Mouse (Mus musculus) erythroid progenitor cell, adult 5-6 weeks (primary cell): ENCODE data around the gene Spen. TPM values are rescaled to one million over a fixed set of nuclear protein-coding genes. Genes with fewer than 3 reads are reported as not detected.

Experiments used
- ATAC-seq: replicated peaks from 2 replicates; pipeline ENCODE4 v1.8.0; 2016; ENCODE audit warnings: moderate number of reproducible peaks, mild to moderate bottlenecking, moderate TSS enrichment, inconsistent platforms; ENCODE audit not compliant: poor library complexity, low FRiP score, severe bottlenecking
- total RNA-seq, 2 experiments: library from RNA; stranded (forward) in 1 of 2; stranded (reverse) in 1 of 2; fragments of 150-400 nt in 1 of 2; fragments of 186-747, 209-891 nt in 1 of 2; gene quantifications; 2 replicates each; pipeline versions ENCODE4 v1.2.3 to v1.2.4; 2015 to 2017; ENCODE audit warnings: low replicate concordance in 2 of 2

The Spen gene
- total RNA-seq, 2 experiments from 2014 or later: 72.9 to 132 TPM

DNA sequence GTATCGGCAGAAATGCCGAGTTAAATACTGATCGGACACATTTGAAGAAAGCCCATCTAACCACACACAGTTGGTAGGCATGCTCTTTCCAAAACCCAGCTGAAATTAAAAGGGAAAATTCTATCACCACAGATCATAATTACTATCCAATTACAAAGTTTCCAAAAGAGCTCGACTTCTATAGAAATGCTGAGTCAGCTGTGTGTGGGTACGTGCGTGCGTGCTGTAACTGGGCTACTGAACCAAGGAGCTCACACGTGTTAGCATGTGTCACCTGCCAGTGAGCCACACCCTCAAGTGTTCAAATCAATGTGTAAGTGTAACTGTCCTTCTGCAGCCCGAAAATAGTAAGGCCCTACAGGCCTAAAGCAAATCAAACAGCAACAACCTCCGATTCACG, 50.8 kb downstream of the Spen start:
- no peak for ATAC-seq

DNA sequence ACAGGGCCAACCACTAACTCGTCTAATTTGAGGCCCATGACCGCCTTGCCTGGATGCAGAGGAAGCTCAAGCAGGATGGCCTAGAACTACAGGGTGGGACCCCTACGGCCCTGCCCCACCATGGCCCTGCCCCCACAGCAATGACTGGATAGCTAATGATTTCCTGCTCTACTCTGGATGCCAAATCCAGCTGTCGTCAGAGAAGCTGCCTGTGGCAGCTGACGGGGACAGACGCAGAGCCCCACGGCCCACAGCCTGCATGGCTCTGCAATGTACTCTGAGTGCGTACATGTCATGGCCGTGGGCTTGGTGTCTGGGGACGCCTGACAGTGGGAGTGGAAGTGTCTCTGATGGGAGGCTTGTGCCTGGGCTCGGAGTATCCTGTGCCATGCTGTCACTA, 54.3 kb downstream of the Spen start:
- ATAC-seq: no peak

DNA sequence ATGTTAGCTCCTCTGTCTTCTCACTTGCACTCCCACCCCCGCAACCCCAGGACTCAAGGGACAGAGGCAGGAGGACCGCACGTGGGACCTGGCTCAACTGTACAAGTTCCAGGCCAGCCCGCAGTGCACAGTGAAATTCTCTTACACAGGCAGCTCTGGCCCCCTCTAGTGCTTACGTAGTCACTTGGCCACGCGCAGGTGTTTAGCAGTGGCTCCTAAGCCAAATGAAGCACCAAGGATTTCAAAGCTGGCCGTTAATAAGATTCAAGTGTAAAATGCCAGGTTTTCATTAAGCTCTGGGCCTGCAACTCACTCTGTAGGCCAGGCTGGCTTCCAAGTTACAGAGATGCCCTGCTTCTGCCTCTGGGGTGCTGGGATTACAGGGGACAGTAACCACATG, 59.0 kb downstream of the Spen start:
- ATAC-seq: no peak

DNA sequence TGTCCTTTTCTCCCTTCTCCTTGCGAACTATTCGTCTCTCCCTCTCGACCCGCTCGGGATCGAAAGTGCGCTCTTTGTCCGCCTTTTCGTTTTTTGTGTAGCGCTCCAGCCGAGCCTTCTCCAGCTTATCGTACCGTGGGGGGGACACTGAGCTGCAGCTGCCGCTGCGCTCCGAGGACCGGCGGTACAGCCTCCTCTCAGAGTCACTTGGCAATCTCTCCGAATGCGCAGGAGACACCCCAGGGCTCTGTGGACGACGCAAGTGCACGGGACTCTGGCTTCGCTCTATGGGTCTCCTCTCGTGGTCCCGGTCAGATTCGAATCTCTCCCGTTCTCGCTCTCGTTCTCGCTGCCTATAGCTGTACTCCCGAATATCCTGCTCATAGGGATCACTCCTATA, 59.6 kb downstream of the Spen start:
- no peak for ATAC-seq

DNA sequence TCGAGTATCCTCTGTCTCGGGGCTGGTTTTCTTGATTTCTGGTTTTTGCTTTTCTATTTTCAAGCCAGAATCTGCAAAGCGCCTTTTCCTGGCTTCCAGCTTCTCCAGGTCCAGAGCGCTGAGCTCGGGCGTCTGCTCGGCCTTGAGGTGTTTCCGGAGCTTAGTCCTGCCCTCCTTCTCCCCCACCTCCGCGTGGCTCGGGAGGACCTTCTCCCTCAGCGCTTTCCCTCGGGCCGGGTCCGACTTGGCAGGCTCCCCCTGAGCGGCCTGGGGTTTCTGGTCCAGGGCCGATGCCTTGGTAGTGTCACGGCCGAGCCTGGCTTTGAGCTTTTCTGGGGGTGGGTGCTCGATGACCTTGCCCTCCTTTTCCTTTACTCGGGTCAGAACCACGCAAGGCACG, 60.2 kb downstream of the Spen start:
- ATAC-seq: no peak

DNA sequence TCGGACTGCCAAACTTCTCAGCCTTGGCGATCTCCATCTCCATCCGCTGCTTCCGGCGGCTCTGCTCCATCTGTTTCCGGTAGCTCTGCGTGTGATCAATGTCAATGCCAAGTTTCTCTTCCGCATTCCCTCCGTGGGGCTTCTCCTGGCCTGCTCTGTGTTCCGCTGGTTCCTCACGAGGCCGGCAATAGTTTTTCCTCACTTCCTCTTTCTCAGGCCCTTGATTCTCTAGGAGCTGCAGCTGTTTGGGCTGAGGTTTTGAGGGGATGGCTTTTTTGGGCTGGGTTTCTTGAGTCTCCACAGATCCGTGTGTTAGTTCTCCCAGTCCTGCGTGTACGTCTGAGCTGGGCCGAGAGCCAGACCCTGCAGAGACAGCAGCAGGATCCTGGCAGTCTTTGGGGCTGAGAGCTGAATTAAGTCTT, 60.7 kb downstream of the Spen start:
- ATAC-seq: no peak

DNA sequence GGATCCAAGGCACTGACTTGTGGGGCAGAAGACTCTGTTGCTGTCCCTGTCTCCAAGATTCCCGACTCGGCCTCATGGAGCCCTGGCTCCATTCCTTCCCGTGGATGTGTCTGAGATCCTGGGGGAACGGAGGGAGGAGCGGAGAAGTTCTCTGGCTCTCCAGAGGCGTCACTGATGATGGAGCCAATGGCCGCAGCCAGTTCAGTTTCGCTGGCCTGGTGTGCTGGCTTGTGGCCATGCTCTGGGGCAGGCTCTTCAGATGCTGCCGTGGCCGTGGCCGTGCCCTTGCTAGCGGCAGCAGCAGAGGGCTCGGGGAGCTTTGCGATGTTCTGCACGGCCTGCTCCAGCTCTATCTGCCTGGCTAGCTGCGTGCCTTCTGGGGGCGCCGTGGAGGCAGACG, 64.0 kb downstream of the Spen start:
- ATAC-seq: no peak

DNA sequence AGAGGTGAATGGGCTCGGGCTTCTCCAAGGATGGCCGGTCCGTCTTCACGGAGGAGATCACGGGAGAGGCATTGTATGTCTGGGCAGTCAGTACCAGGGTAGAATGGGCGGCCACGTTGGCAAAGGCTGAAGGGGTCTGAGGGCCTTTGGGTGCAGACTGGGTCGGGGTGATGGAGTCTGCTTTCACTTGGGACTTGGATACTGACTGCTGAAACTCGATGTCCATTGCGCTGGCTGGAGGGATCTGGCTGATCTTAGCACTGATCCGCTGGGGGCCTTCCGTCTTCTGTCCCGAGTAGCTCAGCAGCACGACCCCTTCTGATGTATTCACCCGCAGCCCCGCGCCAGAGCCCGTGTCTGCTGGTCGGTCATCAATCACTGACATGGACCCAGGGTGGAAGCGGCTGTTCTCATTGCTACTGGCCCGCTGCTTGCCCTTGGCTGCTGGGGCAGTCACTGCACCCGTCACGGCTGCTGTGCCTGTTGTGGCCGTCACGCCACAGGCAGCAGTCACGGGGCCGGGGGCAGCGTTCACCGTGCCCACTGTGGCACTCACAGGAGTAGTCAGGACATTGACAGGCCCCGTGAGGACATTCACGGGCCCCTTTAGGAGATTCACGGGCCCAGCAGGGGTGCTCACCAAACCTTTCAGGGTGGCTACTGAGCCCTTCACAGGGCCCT, 65.6 kb downstream of the Spen start:
- ATAC-seq: no peak

DNA sequence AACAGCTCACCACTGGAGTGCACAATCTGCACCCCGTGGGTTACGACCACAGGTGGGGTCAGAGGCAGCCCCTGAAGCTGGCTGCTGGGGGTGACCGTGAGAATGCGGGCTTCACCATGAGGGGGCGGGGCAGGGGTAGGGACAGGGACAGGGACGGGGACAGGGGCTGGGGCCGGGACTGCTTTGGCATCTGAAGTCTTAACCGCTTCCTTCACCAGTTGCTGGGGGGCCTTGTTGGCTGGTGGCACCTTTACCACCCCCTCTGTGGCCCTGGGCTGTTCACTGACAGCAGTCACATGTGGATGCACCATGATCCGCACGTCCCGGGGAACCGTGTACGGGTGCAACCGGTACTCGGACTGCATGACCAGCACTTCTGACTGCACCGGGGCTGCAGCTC, 66.9 kb downstream of the Spen start:
- no peak for ATAC-seq

DNA sequence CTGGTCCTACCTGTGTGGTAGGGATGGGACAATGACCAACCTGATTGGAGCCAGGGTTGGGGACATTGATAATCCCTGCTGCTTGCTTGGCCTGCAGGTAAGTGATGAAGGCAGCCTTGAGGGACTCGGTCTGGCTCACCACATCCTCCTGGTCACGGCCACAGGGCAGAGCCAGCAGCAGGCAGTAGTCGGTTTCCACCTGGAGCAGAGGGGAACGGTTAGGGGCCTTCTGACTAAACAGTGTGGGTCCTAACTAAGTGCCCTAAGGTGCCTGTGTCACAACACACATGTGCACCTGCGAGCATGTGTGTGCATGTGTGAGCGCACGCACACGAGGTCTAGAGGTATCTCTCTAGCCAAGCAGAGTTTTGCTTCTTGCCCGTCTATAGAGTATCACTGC, 69.1 kb downstream of the Spen start:
- ATAC-seq: no peak

DNA sequence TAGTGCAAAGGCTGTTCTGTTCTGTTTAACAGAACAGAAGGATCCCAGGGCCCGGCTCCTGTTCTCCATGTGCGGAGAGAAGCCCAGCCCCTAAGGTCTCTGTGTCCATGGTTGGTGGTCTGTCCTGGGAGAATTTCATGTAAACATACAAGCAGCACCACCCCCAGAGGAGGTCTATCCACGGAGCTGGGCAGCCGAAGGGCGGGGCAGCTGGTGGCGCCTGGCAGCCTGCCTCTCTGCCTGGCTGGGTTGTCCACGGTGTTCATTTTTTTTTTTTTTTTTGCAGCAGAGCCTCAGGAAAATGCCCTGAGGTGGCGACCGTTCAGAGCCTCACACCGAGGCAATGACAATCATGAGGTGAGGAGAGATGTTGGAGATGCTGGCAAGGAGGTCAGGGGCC, 69.8 kb downstream of the Spen start:
- ATAC-seq: no peak

DNA sequence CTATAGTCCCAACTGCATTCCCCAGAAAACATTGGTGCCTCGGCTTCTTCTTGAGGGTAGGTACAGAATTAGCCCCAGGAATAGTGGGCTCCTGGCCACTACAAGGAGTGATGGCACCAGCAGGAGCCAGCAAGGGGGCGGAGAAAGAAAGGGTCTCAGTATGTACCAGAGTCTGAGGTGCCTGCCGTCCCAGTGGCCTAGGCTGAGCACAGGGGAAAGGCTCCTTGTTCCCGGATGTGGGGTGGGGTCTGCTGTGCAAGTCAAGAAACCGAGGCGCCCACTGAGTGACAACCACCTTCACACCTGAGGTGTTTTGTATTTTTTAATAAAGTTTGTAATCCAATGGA, 70.8 kb downstream of the Spen start:
- no peak for ATAC-seq

DNA sequence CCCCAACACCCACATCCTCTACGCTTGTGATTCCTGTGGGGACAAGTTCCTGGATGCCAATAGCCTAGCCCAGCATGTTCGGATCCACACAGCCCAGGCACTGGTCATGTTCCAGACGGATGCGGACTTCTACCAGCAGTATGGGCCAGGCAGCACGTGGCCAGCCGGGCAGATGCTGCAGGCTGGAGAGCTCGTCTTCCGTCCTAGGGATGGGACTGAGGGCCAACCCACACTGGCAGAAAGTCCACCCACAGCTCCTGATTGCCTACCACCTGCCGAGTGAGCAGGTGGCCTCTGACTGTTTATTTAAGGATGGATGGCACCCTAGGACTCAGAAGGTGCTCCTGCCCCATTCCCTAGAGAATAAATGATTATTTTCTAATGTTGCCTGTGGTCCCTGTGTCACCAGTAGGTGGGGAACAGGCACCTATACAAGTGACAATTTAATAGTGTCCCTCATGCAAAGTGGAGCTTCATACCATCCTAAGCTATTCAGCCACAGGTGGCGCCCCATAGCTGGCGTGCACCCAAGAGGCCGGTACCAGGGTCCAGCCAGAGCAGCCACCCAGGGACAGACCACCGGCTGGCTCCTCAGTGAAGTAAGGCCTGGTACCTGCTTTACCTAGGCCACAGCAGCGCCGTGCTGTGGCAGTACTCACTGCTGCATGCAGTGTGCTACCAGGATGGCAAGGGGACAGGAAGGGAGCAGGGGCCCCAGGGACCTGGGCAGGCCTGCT, 71.4 kb downstream of the Spen start:
- no peak for ATAC-seq

DNA sequence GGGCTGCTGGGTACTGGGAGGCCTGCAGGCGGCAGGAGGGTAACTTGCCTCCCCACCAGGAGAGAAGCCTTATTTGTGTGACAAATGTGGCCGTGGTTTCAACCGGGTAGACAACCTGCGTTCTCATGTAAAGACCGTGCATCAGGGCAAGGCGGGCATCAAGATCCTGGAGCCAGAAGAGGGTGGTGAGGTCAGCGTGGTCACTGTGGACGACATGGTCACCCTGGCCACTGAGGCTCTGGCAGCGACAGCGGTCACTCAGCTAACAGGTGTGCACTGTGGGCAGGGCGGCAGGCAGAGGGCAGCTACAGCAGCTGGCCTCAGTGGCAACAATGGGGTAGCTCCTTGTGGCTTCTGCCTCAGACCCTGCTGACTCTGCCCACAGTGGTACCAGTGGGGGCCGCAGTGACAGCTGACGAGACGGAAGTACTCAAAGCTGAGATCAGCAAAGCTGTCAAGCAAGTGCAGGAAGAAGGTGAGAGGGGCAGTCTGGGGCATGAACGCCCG, 72.1 kb downstream of the Spen start:
- ATAC-seq: no peak

DNA sequence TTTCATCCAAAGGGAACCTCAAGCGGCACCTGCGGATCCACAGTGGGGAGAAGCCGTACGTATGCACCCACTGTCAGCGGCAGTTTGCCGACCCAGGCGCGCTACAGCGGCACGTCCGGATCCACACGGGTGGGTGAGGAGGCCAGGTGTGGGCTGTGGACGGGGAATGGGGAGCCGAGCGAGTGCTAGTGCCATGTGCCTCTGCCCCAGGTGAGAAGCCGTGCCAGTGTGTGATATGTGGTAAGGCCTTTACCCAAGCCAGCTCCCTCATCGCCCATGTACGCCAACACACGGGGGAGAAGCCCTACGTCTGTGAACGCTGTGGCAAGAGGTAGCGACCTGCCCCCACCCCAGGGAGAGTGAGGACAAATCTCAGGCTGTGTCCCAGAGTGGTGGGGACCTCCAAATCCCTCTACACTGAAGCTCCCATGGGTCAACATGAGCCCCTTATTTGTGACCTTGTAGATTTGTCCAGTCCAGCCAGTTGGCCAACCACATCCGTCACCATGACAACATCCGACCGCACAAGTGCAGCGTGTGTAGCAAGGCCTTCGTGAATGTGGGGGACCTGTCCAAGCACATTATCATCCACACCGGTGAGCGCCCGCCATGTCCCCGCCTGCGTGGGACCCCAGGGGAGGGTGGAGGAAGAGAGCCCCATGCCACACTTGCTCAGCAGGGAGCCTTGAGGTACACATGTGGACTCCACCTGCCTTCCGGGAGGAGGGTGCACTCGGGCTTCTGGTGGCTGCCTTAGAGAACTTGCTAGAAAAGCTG, 72.7 kb downstream of the Spen start:
- ATAC-seq: no peak

DNA sequence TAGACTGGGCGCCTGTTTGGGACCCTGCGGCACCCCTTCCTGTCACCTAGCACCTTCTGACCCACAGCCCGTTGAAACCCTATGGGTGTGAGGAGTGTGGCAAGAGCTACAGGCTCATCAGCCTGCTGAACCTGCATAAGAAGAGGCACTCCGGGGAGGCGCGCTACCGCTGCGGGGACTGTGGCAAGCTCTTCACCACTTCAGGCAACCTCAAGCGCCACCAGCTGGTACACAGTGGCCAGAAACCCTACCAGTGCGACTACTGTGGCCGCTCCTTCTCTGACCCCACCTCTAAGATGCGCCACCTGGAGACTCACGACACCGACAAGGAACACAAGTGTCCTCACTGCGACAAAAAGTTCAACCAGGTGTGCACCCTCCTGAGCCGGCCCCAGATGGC, 73.7 kb downstream of the Spen start:
- ATAC-seq: no peak

DNA sequence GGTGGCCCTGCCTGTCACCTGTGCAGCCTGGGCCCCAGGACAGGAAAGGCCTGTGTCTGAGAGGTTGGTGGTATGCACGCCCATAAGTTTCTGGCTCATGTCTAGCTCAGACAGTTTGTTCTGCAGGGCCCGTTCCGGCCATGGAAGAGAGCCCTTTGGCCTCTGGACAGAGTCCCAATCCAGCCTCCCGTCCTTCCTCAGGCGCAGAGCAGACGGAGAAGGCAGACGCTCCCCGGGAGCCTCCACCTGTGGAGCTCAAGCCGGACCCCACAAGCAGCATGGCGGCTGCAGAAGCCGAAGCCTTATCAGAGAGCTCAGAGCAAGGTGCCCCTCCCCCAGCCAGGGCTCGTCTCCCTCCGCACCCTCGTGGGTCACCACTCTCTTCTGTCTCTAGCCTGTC, 74.9 kb downstream of the Spen start:
- ATAC-seq: no peak

DNA sequence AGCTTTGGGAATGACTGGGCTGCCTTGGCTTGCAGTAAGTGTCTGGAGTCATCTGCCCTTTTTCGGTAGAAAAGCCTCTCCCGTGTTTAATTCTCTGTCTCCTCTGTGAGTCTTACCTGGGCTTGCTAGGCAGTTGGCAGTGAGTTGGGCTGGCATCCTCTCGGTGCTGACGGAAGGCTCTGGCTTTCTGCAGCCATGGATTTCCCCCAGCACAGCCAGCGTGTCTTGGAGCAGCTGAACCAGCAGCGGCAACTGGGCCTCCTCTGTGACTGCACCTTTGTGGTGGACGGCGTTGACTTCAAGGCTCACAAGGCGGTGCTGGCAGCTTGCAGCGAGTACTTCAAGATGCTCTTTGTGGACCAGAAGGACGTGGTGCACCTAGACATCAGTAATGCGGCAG, 76.8 kb downstream of the Spen start:
- no peak for ATAC-seq

DNA sequence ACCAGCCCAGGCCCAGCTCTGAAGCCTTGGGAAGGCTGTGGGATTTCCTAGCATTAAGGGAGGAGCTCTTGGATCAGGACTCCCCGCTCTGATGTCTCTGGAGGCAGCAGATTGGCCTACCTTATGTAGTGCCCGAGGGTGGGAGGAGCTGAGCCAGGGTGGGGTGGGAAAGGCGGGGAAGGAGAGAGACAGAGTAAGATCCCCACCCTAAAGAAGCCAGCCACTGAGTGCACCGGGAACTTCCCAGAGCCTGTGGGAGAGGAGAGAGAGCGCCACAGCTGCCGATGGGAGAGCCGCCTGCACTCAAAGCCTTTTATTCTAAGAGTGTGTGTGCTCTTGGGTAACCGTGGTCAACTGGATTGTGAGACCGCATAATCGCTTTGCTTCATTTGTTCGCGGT, 77.3 kb downstream of the Spen start:
- no peak for ATAC-seq

DNA sequence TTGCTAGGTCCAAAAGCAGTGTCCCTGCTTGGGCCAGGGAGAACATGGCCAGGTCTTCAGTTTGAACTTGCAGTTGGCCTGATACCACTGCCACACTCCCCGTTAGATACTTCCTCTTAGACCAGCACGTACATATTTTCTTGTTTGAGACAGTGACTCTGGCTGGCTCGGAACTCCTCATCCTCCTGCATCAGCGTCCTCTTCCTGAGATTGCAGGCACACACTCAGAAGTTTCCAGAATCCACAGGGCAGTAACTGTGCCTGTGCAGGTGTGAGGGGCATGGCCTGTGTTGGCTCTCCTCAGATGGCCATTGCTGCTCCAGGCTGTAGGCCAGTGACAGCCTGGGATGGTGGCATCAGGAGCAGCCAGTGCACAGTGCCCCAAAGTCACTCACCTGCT, 77.9 kb downstream of the Spen start:
- ATAC-seq: no peak

DNA sequence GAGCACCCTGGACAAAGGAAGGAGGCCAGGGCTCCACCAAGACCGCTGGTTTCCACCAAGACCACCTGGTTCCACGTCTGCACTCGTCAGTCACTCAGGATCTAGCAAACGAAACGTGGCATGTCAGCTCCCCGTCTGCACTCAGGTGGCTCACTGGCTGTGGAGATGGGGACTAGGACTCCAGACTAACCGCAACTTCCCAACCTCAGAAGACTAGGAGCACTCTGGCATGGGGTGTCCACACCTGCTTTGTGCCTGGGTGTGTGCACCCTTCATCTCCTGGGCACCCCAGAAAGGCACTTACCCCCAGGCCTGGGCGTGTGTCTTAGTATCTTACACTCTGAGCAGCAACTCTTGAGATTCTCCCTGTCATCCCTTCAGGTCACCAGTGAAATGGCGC, 78.6 kb downstream of the Spen start:
- no peak for ATAC-seq
